Mouse (Mus musculus) kidney, adult 2 months (tissue): ENCODE measurements at regions not wholly inside any gene's neighbourhood (a gene's known extent, or its start where the extent isn't known, plus 50 kb on each side); places are given as distances from the start of the nearest gene placed in this dataset.

ENCODE experiments used
- CTCF ChIP-seq: fragments of 200-500 bp; conservative IDR thresholded peaks from 2 replicates; pipeline ENCODE4 v1.5.1; 2011; ENCODE audit warnings: low read depth, mild to moderate bottlenecking, control low read depth, low read length, moderate library complexity, mixed read lengths; ENCODE audit not compliant: insufficient read depth, insufficient read length
- POLR2A ChIP-seq: fragments of 200-500 bp; IDR thresholded peaks from one replicate; pipeline ENCODE4 v1.6.1; 2011; ENCODE audit warnings: low read depth, low read length, control low read depth

- no peak for TF ChIP-seq POLR2A
- TF ChIP-seq CTCF, result no peak
These were observed 163.4 kb upstream of the Nr4a3 start for GRCm38 (mm10) chr4:47881560-47881959.
